Mouse (Mus musculus): ENCODE measurements around the gene Tubb2b. TPM values are rescaled to one million over a fixed set of nuclear protein-coding genes. Genes with fewer than 3 reads are reported as not detected.

Gene Tubb2b
- polyA plus RNA-seq (2017; shearing (Covaris generic)): 0.72 TPM

GRCm38 (mm10) chr13:34130226-34130731, at the start of gene Tubb2b:
Gene Tubb2b (minus strand): TSS chr13:34130466.

GRCm38 (mm10) chr13:34162491-34163303, 32.4 kb upstream of the Tubb2b start, which contains the start of gene Psmg4:
Gene Psmg4 (plus strand): TSS chr13:34162964.

GRCm38 (mm10) chr13:34077492-34078271, 52.6 kb downstream of the Tubb2b start, which contains the start of gene Tubb2a:
Gene Tubb2a (minus strand): TSS chr13:34078007.

Other genes with a start within 250 kb of the Tubb2b start
- not detected for gene Serpinb6c, start 224.8 kb downstream of the Tubb2b start, polyA plus RNA-seq (2017; shearing (Covaris generic))
- 8.8 TPM for gene Nqo2, start 165.8 kb downstream of the Tubb2b start, polyA plus RNA-seq (2017; shearing (Covaris generic))
- 26.6 TPM for gene Ripk1, start 128.1 kb downstream of the Tubb2b start, polyA plus RNA-seq (2017; shearing (Covaris generic))
- 40.5 TPM for gene Serpinb6a, start 127.7 kb downstream of the Tubb2b start, polyA plus RNA-seq (2017; shearing (Covaris generic))
- 38.0 TPM for gene Bphl, start 92.9 kb downstream of the Tubb2b start, polyA plus RNA-seq (2017; shearing (Covaris generic))
- 26.7 TPM for gene Tubb2a, start 52.5 kb downstream of the Tubb2b start, polyA plus RNA-seq (2017; shearing (Covaris generic))
- gene Psmg4, start 32.5 kb upstream of the Tubb2b start, polyA plus RNA-seq (2017; shearing (Covaris generic)): 64.9 TPM
- 0.37 TPM for gene Slc22a23, start 214.7 kb upstream of the Tubb2b start, polyA plus RNA-seq (2017; shearing (Covaris generic))

All from inflammation-experienced regulatory T-cells, adult 16 weeks (primary cell).